Mouse (Mus musculus) cerebellum, adult 18-20 months (tissue): ENCODE measurements at regions not wholly inside any gene's neighbourhood (a gene's known extent, or its start where the extent isn't known, plus 50 kb on each side); places are given as distances from the start of the nearest gene placed in this dataset.

ENCODE experiments used
- DNase-seq, 2 experiments: peaks; one replicate each; pipeline ENCODE4 v3.0.0; 2021

DNA sequence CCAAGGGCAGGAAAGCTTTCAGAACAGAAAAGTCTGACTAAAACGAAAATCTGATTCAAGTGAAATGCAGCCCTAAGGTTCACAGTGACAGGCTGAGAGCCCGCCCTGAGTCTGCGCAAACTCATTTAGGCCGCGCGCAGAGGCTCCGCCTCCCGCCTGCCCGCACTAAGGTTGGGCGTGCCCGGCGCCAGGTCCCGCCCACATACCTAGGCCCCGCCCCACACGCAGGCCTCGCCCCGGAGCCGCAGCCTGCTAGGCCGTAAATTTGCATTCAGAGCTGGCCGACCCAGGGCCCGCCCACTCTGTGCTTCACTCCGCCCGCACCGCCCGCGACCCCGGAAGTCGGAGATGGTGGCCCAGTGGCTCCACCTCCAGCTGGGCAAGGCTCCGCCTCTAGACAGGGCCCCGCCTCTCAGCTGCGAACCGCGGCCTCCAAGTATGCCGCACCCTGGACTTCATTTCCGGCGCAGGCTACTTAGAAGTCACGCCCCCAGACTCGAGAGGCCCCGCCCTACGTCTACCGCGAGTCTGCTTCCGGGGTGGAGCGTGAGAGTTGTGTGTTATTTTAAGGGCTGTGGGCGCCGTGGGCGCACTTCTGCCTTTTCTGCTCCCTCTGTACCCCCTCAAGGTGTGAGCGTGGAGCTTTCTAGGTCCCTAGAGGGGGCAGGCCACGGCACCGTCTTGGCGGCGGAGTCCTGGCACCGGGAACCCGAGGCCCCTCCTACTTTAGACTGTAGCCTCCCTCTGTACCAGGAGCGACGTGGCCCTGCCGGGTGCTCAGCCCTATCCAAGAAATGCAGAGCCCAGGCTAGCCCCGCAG, 52.3 kb upstream of the Wnt7b start:
- DNase-seq: peak; percentile 98 to 99

DNA sequence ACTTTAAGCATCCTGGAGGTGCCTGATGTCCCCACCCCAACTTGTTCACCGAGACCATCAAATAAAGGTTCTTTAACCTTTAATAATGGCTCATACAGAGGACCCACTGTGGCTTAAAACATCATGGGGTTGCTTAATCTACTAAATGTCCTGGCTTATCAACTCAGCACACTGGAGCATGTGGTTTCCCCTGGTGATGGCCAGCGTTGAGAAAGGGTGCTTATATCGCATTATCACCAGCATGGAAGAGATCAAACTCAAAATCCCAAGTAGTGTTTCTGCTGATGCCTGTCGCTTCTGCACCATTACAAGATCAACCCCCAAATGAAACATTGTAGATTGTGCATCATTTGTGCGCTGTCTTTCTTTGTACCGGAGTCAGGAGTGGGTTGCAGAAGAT, 53.2 kb upstream of the Wnt7b start:
- DNase-seq: no peak

DNA sequence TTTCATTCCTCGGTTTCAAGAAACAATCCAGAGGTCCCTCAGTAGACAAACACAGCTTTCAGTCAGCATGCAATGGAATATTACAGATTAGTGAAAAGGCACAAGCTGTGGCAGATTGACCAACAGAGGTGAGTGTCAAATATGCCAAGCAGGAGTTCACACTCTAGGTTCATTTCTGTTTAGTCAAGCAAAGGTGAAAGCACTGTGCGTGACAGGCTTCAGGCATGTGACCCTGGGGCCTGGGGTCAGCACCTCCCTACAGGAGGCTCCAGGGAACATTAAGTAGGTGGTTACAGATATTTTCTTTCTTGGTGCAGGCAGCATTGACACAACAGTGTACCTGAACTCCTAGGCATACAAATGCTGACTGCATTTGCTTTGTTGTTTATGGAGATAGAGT, 57.3 kb upstream of the Wnt7b start:
- DNase-seq: no peak

DNA sequence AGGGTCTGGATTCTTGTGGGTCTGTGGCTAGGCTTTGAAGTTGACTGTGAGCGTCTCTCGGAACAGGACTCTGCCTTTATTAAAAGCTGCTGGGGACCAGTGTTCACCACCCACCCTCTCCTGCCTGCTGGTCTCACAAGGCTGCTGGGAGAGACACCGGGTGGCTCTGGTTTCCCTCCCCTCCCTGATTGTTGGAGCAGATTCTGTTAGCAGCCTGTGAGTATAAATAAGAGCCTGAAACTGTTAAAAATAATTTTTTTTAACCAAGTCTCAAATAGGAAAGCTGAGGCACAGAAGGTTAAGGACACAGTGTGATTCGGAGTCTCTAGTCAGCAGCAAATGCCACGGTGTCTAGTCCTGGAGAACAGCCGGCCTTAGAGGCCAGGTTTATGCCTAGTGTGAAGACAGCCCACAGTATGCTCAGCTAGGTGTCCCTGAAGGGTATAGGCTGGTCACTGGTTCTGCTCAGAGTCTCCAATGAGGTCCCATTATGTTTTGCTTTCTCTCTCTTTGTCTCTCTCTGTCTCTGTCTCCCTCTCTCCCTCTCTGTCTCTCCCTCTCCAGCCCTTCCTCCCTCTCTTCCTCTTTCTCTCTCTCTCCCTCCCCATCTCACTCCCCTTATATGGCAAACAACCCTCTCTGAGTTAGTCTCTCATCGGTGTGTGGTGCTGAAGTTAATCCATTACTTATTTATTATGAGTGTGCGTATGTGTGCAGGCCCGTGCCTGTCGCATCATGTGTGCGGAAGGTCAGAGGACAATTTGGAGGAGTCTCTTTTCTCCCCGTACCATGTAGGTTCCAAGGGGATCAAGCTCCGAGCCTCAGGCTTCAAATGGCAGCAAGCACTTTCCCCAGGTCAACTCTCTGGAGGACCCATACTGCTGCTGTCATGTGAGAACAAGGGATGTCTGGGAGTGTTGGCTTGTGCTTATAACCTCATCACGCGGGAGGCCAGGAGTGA, 59.1 kb upstream of the Wnt7b start:
- no peak for DNase-seq

DNA sequence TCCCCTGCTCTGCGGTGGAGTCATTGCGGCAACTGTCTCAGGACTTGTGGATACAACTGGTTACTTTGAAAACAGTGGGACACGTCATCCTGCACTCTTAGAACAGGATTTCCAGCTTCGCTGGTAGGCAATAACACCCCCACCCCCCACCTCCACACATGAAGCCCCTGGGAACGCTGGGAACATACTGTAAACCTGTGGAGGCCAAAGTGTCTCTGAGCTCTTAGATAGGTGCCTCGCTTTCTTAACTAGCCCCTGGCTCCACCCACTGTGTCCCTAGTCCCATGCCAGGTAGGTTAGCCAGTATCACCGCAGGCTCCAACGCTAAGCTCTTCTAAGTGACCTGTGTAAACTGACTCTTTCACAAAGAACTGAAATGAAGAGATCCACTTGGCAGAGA, 63.1 kb upstream of the Wnt7b start:
- no peak for DNase-seq

DNA sequence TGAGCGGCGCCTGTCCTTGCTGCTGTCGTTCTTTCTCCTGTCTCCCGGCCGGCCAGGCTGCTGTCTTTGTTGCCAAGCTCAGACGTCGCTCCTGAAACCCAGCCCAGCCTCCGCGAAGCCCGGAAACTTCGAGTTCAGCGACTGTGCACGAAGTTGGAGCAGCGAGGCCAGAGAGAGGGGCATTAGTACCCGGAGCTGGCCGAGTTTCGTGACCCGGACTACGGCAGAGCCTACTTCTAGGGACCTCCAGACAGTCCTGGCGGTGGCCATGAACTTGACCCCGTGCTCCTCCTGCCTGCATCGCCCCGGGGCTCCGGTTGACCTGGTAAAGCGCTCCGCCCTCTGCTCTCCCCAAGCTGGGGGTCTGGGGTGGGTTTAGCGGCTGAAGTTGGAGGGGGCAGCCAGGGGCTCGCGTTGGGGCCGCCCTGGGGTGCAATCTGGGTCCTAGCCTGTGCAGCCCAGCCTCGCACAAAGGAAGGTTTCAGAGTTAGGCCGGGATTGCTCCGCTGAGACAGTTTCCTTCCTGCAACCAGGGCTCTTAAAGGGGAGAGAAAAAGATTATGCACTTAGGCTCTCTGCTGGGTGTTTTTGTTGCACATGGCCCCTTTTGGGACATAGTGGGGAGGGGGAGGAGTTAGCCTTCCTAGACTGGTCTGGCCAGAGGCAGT, 63.8 kb upstream of the Wnt7b start:
- DNase-seq: peak in 1 of 2 experiments; percentile 44

DNA sequence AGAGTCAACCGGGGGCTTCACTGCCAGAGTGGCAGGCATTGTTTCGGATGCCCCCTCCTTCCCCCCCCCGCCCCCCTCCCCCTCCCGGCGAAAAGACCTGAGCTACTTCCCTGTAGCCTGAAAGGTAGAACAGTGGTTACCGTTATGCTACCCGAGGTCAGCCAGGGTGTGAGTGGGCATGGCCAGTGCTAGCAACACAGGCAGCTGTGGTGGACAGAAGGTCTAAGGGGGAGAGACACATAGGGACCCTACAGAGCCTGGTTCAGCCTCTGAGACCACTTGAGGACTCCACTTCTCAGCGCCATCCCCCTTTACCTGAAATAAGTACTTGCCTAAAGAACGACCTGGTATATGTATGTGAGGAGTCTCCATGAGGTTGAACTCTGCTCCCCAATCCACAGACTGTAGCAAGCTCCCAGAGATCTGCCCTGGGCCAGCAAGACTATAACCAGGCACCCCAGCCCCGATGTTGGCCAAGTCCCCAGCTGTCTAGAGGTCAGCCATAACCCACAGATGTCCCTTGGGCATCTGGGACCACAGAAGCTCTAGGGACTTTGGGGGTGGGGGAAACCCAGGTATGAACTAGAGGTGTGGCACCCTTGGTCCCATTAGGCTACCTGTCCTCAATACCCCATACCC, 64.5 kb upstream of the Wnt7b start:
- no peak for DNase-seq

DNA sequence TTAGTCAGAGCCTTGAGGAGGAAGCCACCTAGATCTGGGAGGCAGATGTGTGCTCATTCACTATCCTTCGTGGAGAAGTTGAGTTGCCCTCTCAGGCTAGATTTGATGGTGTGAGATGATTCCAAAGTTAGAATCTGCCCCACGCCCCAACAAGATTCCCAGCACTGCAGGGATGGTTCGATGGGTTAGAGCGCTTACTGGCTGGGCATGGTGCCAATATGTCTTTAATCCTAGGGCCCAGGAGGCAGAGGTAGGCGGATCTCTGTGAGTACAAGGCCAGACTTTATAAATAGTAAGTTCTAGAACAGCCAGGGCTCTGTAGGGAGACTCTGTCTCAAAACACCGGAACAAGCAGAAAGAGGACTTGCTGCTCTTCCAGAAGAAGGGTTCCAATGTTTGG, 65.3 kb upstream of the Wnt7b start:
- no peak for DNase-seq

DNA sequence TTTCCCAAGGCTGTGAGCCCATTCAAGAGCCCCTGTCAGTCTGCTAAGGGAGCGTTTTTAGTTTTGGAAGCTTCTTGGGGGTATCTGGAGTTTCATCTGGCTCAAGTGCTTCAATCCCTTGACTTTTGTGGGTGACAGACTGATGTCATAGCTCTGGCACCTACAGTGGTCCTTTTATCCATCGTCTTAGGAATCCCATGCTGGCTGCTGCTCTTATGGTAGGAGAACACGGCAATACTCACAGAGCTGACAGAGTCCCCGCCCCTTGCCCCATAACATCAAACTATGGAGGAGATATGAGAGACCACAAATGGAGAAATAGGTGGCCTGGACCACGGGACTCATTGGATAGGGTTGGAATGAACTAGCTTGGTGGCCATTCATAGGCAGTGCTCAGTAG, 68.0 kb upstream of the Wnt7b start:
- no peak for DNase-seq

DNA sequence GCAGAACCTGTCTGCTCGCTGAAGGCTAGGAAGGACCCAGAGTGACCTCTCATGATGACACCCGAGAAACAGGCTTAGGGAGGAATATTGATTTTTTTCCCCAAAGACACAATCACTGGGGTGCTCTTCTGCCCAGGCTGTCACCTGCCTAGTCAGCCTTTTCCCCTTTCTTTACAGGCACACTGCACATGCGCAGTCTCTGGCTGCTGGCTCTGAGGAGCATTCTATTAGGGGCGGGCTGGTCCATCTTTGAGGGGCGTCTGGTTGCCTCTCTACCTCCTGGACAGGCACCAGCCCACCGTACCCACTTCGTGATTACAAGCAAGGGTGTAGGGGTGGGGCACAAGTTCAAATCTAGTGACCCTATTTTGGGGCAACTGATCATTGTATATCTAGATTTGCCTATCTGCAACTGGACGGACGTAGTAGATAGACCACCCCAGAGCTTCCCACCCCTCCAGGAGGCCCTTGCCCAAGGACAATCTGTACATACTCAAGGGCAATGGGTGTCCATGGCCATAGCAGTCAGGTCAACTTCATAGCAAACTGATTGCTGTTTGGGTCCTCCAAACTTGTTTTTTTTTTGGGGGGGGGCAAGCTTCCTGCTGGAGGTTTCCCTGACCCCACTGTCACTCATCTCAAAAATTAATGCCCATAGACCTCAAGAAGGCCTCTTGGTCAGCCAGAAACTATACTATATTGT, 69.6 kb upstream of the Wnt7b start:
- DNase-seq: no peak

DNA sequence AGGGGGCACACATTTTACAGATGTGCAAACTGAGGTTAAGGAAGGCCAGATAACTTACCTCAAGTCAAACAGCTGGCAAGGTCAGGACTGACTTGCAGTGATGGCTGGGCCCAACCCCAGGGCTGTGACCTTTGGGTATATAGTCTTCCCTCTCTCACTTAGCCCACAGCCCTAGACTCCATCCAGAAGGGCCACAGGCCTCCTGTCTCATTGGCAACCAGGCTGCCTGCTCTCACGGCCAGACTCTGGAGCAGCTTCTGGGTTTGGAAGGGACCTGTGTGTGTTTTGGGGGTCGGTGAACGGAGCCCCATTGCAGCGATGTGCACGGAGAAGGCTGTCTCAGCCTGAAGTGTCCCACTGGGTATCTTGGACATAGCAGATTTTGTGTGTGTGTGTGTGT, 70.2 kb upstream of the Wnt7b start:
- peak in 1 of 2 experiments; percentile 24 for DNase-seq

DNA sequence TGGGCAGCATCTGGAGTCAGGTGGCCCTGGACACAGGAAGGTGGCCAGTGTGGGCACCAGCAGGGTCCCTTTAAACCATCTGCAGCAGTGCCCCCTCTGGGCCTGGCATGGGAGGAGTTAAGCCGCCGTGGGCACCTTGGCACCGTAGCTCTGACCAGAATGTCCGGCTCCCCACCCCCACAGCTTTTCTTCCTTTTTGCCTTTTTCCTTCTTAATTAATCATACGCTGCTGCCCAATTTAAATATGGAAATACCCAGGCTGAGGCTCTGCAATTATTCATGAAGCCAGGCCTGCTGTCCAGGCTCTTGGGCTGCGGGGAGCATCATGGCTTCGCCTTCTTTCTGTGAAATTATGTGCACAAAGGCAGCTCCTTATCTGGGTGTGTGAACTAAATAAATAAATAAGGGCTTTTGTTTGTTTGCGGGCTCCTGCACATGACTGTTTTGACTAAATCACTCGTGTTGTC, 70.6 kb upstream of the Wnt7b start:
- DNase-seq: peak; percentile 59 to 67

DNA sequence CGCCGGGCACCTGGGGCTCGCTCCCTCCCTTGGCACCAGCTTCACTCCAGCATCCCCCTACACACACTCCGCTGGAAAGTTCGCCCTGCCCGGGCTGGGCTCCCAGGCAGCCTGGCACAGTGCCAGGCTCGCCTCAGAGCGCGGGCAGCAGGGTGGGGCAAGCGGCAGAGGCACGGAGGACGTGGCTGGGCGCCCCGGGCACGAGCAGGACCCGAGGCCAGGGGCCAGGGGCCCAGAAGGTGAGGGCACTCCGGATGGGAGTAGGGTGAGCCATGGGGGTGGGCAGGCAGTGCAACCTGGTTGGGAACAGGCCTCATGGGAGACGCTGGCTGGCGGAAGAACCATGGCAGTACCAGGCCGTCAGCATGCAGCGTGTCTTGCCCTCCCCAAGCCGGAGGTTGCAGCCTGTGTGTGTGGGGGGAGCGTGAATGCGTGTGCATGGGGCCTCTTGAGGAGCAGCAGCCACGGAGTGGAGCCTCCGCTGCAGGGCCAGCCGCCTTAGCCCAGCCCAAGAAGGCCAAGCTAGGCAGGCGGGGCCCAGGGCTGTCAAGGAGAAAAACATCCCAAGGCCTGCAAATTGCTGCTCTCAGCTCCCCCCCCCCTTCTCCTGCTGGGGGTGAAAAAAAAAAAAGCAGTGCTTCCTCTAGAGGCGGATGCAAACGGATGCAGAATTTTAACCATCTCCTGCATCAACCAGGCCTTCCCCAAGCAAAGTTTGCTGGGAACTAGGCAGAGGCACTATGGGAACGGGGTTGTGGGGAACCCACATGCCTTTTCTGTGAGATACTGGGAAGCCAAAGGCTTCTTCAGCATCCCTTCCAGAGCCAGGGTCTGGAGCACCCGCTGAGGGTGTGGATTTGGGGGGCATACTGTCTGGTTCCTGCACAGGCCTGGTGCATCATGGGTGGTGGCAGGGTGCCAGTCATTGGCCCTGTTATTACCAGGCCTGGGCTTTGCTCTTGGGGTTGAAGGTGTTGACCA, 71.4 kb upstream of the Wnt7b start:
- DNase-seq: peak; percentile 86 to 91

DNA sequence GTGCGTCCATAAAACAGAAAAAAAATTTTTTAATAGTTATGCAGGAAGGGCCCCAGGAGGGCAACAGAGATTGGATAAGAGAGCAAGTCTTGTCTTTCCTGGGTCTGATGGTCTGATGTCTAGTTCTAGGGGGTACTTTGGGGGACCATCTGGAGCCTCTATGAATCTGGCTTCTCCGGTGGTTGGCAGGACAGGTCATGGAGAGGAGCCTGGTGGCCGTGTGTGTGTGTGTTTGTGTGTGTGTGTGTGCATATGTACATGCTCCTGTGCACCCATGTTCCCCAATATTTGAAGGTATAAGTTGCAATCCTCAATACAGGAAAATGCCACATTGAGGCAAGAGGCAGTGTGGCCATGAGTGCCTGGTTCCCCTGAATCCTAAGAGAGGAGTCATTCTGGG, 72.5 kb upstream of the Wnt7b start:
- DNase-seq: no peak

DNA sequence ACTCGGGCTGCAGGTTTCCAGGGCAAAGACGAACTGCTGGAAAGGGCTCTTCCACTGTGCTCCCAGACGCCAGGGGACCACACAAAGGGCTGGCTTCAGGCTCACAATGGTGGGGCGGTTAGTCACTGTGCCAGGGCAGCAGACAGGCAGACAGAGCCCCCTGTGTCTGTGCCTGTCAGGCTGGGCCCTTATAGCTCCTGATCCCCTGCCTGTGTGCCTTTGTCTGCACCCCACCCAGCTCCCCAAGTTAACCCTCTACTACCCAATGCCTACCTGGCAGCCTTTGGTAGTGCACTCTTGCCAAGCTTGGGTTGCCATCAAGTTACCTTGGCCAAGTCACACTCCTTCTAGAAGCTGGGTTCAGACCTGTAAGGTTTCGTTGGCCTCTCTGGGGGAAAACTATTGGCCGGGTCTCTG, 73.5 kb upstream of the Wnt7b start:
- DNase-seq: peak in 1 of 2 experiments; percentile 51

DNA sequence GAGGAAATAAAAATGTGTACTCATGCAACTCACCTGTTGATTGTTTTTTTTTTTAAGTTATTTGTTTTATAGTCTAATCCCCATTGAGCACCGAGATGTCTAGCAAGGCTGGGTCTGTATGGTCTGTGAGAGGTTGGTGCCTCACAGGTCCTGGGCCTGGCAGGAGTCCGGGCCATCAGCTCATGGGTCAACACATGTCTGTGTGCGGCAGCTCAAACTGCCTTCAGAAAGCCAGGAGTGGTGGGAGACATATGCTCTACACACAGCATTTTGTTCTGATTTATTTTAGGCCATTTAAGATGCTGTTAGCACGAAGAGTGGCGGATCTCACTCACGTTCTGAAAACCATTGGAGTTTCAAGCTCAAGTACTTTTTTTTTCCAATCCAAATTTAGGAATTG, 74.6 kb upstream of the Wnt7b start:
- peak in 1 of 2 experiments; percentile 55 for DNase-seq

DNA sequence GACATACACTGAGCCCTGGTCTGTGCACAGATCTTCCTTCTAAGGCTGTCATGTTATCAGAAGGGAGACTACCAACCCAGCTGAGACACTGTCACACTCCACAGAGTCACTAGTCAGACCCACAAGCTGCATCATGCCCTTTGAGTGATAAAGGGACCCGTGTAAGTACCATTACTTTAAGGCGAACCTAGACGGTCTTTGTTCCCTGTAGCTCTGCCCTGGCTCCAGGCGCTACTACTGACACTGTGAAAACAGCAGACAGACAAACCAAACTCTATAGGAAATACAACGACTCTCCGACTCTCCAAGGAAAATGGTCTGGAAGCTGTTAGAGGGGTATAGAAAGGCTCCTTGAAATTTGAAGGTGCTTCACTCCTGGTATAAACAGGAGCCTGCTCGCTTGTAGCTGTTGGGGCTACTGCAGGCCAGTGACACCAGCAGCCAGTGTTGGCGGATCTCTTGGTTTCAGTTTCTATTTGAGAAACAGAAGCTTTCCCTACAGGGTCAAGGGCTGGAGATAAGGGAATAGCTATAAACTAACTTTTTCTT, 75.2 kb upstream of the Wnt7b start:
- DNase-seq: peak; percentile 49 to 66

DNA sequence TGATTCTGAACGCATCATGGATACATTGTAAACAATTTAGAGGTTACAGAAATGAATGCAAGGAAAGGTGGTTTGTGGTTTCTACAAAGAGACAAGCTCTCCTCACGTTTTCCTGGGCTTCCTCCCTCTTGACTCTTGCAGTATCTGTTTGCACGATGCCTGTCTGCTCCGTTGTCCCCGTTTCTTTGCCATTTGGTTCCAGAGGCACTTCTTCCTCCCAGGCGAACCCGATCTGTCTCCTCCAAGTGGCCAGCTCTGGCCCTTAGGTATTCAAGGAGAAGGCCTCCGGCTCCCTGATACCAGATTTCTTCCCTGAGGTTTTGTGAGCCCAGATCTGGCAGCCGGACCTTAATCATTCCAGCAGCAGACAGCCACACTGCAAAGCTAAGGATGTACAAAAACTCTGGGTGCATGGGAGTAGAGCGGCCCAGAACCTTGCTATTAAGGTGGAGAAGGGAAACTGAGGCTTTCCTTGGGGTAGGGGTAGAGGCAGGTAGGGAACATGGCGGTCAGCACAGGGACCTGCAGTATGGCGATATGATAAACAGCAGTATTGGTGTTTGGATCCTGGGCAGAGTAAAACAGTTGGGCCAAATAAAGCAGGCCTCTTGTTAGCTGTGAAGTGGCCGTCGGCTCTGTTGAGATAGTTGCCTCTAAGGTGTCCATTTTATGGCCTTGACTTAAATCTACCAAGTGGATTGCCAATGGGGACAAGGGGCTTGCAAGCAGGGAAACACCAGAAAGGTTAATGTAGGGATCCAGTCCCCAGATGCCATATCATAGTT, 76.0 kb upstream of the Wnt7b start:
- peak; percentile 52 to 67 for DNase-seq
